Mouse (Mus musculus) fat pad, adult 2 months (tissue): ENCODE measurements at regions not wholly inside any gene's neighbourhood (a gene's known extent, or its start where the extent isn't known, plus 50 kb on each side); places are given as distances from the start of the nearest gene placed in this dataset.

ENCODE experiments used
- DNase-seq: peaks from one replicate; pipeline ENCODE4 v3.0.0-alpha.2; 2011; ENCODE audit warnings: low read depth, low spot score; ENCODE audit errors: extremely low read depth

DNA sequence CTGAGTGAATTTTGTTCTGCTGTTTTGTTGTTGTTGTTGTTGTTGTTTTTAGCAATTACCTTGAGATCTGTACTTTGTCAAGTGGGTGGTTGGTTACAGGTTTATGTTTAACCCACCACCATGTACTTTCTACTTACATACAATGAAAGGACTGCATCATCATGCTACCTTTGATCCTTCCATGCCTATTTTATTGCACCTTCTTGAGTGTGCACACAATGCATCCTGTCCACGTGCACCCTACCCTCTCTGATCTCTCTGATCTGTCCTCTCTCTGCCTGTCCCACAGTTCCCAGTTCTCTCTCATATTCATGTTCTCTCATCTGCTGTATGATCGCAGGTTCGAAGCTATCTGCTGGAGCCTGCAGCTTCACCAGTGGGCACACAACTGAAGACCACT, 59.9 kb upstream of the Gas1 start:
- no peak for DNase-seq

DNA sequence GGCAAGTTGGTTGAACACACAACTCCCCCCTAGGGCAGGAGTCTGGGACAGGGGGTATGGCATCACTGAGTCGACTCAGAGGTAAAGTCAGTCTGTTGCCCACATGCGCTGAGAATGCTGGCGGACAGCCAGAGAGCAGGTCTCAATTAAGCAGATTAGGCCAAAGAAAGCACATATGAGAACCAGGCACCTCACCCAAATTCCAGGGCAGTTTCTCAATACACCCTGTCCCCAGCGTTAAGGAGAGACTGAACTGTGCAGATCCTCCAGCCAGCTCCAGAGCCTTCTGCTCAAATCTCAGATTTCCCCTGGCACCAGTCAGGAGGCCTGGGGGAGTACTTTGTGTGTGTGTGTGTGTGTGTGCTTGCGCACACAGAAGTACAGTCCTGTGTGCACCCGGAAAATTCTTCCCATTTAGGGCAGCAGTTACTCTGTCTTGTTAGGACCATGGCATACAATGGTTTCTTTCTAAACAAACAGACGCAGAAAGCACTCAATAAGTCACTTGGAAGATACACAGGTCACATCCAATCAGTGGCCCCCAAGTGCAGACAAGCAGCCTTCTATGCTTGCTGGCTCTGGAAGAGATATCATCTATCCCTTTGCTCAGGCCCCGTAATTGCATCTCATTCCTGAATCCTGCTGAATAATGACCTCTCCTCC, 65.4 kb upstream of the Gas1 start:
- DNase-seq = peak; percentile 57

DNA sequence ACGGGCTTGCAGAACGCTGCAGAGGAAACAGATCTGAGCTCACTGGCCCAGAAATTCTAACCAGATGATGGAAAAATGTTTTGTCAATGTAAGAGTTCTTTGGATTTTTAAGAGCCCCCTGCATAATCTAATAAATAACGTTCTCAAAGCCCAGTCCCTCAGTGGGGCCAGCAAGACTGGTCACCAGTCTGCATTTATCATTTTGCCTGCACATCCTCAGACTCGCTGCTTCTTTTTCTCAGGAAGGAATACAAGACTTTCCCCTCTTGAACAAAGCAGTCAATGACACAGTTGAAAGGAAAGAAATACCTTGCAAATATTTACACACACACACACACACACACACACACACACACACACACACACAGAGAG, 65.9 kb upstream of the Gas1 start:
- no peak for DNase-seq

DNA sequence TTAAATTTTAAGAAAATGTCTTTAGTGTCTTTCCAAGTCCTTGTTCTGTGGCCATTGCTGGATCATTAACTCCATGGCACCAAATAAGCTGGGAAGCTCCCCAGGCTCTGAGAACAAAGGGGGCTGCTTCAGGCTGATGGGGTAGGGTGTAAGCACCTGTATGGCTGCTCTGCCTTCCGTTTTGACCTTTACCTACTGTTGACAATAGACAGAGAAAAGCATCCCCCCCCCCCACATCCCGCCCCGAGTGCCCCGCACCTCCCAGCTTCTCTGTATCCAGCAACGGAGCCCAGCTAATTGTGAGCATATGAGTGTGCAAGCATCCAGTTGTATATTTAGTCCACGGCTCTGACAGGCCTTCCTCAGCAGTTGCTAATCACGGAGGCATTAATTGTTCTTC, 78.0 kb upstream of the Gas1 start:
- no peak for DNase-seq

DNA sequence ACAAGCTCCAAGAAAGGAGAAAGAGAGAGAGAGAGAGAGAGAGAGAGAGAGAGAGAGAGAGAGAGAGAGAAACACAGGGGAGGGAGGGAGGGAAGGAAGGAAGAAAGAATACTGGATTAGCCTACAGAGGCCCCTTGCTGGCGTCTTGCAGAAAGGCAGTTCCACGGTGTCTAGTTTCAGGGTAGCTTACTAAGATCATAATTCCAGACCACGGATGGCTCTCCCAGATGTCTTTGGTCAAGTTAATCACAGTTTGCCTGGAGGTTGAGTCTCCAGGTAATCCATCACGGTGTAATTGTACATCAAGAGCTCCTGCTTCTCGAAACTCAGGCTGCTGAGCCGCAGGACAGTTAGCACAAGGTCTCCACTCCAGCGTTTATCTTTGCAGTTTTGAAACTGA, 78.5 kb upstream of the Gas1 start:
- no peak for DNase-seq

DNA sequence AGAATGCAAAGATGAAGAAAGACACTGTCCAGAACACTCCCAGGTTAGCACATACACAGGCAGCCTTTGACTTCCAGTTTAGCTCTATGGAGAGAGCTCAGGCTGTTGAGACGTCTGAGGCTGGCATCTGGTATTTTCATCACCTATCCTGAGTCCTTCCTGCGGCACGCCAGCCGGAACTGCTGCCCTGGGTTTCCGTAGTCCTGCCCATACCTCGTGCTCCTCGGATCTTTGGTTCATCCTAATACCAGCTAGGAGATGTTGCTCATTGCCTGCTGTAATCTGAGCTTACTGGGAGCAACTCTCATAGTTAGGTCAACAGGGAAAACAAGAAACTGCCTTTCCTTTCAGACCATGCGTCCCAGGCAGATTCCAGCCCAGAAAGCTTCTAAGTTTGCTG, 79.8 kb upstream of the Gas1 start:
- no peak for DNase-seq

DNA sequence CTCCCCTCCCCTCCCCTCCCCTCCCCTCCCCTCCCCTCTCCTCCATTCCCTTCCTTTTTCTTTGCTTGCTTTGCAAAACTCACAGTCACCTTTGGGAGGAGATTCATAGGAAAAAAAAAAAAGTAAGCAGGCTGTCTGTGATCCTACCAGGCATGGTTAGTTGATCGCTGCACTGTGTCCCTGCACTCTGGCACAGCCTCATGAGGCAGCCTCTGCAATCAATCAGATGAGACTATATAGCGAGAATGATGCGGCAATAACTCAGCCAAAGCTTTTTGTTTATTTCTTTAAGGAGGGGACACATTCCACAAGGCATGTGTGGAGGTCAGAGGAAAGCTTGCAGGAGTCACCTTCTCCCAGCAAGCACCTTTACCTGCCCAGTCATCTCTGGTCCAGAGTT, 80.7 kb upstream of the Gas1 start:
- DNase-seq = no peak

DNA sequence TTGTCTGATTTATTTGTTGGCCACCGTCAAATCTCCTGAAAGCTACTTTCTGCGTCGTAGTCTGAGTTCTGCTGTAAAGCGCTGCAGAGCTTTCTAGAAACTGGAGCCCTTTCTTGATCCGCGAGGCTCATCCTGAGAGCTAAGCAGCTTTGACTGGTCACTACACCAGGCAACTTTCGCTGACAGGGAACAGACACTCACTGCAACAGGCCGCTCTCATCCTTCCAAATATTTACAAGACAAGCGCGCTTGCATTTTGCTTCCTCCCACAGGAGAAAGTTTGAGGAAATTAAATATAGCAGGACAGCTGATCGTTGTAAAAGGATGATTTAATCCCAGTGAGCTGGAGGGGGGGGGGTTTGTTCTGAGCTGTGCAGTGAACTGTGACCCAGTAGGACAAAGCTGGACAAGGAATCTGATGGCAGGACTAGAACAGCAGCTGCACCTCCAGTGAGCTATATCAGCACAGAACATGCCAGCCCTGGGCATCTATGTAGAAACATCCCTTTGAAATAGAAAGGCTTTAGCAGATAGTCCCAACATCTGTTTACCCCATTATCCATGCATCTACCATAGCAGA, 85.4 kb upstream of the Gas1 start:
- no peak for DNase-seq

DNA sequence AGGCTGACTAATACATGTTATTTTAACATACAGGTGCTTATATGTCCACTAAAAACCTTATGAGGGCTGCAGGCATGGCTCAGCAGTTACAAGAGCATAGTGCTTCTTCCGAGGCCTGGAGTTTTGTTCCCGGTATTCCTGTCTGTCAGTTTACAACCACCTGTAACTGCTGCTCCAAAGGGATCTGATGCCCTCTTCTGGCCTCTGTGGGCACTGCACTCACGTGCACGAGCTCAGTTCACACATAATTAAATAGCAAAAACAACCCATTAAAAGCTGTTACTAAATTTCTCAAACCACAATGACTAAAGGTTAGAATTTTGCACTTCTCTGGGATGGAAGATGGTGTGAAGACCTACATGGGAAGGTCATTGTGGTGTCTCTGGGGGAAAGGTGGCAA, 87.3 kb upstream of the Gas1 start:
- no peak for DNase-seq

DNA sequence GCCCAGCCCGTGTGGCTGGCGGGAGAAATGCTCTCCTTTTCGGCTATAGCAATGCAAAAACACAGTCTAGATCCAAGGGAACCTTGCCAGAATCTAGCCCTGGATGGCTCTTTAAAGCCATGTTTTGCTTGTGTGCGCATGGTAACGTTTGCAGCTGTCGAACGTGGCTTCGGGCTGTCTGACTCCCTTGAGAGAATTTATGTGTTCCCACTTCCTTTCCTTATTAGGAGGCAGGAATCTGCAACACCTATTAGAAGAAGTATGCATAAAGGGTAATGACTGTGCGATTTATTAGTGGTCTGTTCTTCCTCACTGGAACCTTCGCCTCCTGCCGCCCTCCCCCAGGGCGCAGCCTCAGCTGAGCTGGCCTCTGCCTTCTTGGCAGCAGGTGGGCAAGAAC, 90.4 kb upstream of the Gas1 start:
- DNase-seq = peak; percentile 78

DNA sequence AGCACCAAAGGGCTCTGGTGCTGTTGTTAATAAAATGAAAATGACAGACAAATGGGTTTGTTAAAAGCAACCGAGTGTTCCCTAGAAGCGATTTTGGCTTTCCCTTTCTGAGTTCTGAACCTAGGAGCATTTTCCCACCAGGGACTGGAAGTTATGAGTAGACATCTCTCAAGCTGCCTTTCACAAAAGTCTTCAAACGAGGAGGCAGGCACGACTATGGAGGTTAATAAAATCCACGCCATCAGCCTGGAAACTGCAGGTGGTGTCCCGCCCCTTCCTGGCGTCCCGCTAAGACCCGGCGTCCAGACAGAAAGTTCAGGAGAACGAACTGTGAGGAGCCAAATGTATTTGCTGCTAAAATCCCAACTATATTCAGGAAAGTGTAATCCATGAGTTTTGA, 91.1 kb upstream of the Gas1 start:
- DNase-seq = no peak

DNA sequence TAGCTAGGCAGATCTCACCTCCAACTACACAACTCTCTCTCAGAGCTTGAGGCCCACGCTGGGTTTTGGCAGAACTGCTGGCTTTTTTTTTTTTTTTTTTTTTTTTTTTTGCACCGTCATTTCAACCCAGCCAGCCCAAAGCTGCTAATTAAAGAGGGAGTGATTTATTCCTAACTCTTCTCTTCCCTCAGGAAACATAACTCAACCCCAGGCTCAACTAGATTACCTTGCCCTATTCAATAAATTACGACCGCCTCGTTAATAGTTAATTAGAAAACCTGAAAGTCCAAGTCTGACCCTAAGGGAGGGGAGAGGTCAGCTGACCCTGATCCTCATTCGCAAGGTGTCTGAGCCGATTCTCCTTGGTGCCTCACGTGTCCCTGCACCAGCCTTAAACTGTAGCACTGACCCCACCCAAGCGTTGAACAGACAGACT, 92.3 kb upstream of the Gas1 start:
- no peak for DNase-seq

DNA sequence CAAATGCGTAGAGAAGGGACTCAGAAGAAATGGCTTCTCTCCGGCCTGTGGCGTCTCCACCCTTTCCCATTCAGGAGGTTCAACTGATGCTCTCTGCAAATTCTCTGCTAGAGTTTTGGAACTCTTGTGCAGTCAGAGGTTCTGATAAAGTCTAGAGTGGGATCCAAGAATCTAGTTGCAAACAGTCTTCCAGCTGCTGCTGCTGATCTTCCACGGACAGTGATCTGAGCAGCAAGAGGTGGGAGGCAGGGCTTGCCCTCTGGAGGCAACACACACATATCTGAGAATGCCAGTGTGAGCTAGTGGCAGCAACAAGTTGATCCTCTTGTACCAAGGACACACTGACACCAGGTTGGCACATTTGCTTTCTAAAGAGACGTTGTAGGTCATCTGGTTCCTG, 93.4 kb upstream of the Gas1 start:
- DNase-seq = no peak

DNA sequence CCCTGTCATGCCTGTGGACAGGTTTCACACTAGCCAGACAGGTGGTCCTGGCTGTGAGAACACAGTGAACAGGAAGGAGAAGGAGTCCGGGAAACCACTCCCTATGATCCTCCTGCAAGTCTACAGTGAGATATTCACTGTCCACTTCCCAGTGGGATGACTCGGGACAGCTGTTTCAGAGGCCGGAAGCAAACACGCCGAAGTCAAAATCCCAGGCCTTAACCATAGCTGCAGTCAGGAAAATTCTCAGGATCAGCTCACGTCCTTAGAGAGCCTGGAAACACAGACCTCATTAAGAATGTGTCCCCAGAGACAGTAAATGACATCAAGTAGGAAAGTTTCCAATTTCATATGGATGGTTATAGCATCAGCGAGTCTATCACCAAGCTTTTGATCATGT, 96.2 kb upstream of the Gas1 start:
- no peak for DNase-seq

DNA sequence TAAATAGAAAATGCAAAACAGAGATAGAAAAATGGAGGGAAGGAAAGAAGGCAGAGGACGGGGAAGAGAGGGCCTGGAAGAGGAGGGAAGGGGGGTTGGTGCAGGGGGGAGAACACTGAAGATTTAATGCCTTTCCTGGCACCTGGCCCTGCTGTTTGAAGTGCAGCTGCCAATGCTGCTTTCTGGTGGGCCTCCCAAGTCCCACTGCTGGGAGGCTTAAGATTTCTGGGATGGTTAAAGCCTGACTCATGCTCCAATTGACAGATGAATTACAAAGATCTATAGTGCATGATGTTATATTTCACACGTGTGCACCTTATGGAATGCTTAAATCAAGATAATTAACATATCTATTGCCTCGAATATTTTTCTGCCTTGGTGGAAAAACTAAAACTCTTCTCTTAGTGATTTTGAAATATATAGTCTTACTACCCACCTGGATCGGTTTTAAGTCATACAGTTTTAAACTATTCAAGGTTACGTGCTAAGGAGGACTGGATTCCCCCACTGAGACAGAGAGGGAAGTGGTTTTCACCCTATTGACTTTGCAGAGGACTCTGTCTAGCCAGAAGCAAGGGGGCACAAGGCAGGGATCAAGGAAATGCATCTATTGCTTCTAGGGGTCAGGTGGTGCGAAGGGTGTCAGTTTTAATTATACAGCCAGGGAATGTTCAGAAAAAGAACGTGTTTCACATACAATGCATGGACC, 105.5 kb upstream of the Gas1 start:
- DNase-seq = no peak

DNA sequence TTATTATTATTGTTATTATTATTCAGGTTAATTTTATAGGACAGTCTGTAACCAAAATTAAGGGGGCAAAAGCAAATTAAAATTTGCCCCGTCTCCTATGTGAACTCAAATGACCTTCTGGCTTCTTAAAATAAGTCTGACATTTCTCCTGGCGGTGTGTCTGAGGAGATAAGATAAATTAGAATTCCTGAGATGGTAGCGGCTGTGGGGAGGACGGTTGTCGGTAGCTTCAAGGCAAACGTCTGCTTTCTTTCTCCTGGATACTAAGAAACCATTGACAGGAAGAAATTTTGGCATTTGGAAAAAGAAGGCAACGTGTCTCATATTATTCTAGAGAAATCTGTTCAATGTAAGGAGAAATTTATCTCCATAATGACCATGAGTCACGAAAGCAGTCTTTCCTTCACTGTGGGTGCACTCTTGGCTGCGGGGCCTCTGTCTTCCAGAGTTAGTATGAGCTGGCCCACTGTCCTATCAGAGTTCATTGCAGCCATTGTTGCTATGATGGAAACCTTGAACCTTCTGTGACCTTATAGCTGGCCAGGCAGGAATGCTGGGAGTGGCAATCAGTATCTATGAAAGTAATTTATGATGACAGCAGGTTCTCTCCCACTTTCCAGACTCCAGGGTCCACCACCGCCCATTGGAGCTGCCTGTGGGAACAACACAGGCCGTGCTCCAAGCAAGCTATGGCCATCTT, 109.5 kb upstream of the Gas1 start:
- no peak for DNase-seq

DNA sequence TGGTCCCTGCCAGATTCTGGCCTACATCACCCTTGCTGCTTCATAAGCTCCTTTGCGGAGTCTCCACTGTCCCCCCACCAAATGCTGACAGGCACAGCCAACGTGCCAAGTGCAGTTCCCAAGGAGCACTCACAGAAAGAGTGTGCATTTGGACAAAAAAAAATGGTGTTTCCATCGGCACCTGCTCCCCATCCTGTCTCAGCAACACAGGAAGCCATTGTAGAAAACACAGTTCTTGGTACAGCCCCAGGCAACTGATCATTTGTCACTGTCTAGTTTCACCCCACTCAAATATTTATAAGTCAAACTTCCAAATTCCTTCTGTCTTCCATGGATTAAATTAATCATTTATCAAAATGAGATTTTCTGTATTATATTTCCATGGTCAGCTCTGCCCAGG, 112.5 kb upstream of the Gas1 start:
- DNase-seq = no peak

DNA sequence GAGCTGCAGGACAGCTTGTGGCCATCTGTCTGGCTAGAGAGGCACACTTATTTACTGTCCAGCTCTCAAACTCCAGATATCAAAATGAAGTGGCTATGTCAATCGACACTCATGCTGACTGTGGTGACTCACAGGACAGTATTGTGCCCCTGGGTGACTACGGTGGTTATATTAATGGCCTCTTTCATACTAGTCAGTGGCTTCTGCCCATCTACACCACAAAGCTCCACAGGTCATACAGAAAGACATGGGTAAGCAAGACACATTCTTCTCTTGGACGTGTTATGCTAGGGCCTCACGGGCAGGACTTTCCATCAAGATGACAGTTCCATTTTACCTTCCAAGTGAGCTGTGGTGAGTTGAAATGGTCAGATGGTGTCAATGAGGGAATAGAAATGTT, 113.7 kb upstream of the Gas1 start:
- DNase-seq = no peak

DNA sequence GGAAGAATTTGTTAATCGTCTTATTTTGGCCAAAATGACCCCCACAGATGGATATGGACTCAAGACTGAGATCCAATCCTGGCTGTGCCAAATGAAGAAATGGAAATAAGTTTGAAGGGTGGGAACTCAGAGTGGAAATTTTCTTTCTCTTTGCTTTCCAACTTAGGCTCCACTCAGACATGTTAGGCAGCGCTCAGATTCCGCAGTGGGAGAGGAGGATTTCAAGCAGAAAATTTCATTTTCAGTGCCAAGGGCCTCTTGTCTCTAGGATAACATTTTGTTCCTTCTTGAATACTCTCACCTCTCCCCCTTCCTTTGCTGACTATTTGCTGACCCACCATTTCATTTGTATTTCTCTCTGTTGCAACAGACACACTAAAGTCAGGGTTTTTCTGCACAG, 114.2 kb upstream of the Gas1 start:
- no peak for DNase-seq

DNA sequence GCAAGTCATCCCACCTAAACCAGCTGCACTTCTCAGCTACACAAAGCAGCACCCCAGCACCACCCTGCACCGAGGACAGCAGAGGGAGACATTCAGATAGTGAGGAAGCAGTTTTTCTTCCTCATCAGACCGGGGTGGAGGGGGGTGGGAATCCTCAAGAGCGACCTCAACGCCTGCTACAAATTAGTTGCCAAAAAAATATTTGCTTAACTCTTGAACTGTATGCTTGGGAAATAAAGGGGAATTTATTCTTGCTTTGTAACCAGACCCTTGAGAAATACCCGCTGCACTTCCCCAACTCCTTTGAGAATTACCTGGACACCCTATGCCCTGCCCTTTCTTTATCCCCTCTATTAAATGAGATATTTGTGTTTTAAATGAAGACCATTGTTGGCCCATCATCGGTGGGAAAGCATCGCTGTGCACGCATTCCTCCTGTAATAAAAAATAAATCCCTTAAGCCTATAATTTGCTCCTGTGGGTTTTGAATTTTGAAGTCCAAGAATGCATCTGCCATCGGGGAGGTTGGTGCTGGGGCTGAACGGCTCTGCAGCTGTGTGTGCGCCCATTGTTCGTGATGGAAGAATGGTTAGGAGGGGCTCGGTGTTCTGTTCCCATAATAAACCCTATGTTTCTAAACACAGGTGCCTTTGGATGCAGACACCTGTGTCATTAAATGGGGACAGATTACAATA, 119.2 kb upstream of the Gas1 start:
- no peak for DNase-seq

DNA sequence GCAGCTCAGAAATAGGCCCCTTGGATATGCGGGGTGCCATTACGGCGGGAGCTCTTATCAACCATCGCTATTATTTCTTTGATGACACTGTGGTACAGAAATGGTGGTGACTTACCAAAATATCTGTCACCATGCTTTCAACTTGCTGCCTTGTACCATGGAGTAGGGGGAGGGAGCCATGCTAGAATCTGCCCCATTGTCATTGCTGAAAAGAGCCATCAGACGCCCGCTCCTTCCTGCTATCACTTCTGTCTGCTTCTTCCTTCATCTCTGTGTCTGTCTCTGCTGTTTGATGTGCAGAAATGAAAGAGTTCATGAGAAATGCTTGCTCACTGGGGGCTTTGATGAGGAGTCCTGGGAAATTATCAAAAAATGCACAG, 119.7 kb upstream of the Gas1 start:
- no peak for DNase-seq

DNA sequence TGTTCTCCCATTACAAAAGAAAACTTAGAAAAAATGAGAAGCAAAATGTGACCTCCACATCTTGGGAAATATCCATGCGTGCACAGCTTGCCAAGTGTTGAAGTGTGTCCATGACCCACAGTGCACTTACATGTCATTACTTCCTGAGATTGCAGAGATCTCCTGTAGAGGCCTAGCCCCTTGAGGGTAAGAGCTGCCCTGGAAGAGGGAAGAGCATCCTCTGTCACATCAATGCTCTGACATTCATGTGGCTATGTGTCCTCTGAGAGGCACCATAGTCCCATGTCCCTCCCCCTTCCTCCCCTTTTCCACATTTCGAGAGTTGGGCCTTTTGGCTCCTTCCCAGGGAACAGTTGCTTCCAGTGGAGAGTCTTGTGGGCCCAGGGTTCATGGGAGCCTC, 121.4 kb upstream of the Gas1 start:
- DNase-seq = no peak
